Mouse (Mus musculus) thymus, postnatal 0 days (tissue): ENCODE data around the gene 2310079G19Rik. TPM values are rescaled to one million over a fixed set of nuclear protein-coding genes. Genes with fewer than 3 reads are reported as not detected.

ENCODE experiments used
- polyA plus RNA-seq: library from polyadenylated mRNA; unstranded; fragments of >200 nt; fragmentation: Nextera tagmentation; extraction: Ambion mirVana; gene quantifications from 2 replicates; pipeline ENCODE4 v1.2.1, GENCODE M21; 2015

Gene 2310079G19Rik
- polyA plus RNA-seq, 1 experiment from 2014 or later, result not detected

Other genes starting within 250 kb of the 2310079G19Rik start
- not detected in 2 replicates for gene Cldn17, start 120.7 kb downstream of the 2310079G19Rik start, polyA plus RNA-seq
- gene Cldn8, start 64.5 kb downstream of the 2310079G19Rik start, polyA plus RNA-seq, result 2.7 and 3.3 TPM in 2 replicates
- not detected in 2 replicates for gene Krtap24-1, start 15.4 kb downstream of the 2310079G19Rik start, polyA plus RNA-seq
- gene Krtap26-1, start 20.1 kb upstream of the 2310079G19Rik start, polyA plus RNA-seq, result not detected in 2 replicates
- not detected in 2 replicates for gene Krtap27-1, start 44.0 kb upstream of the 2310079G19Rik start, polyA plus RNA-seq
- not detected in 2 replicates for gene 2310061N02Rik, start 80.3 kb upstream of the 2310079G19Rik start, polyA plus RNA-seq
- gene Krtap13-1, start 101.2 kb upstream of the 2310079G19Rik start, polyA plus RNA-seq, result not detected in 2 replicates
- not detected in 2 replicates for gene Krtap13, start 124.0 kb upstream of the 2310079G19Rik start, polyA plus RNA-seq
- gene 2310034C09Rik, start 131.2 kb upstream of the 2310079G19Rik start, polyA plus RNA-seq, result 0.13 TPM in 1 of 2 replicates, not detected in the other
- not detected in 2 replicates for gene 2310057N15Rik, start 146.5 kb upstream of the 2310079G19Rik start, polyA plus RNA-seq
- not detected in 2 replicates for gene Gm5965, start 150.2 kb upstream of the 2310079G19Rik start, polyA plus RNA-seq
- gene Gm20741, start 184.6 kb upstream of the 2310079G19Rik start, polyA plus RNA-seq, result not detected in 2 replicates
- gene Krtap15, start 192.5 kb upstream of the 2310079G19Rik start, polyA plus RNA-seq, result not detected in 2 replicates
- not detected in 2 replicates for gene Krtap14, start 198.5 kb upstream of the 2310079G19Rik start, polyA plus RNA-seq
- gene Krtap19-1, start 241.7 kb upstream of the 2310079G19Rik start, polyA plus RNA-seq, result not detected in 2 replicates
- gene Krtap19-2, start 246.6 kb upstream of the 2310079G19Rik start, polyA plus RNA-seq, result not detected in 2 replicates